Mouse (Mus musculus): ENCODE measurements around the gene S1pr3. TPM values are rescaled to one million over a fixed set of nuclear protein-coding genes. Genes with fewer than 3 reads are reported as not detected.

S1pr3 gene
- polyA plus RNA-seq, 1 experiment: 18.1 TPM

DNA sequence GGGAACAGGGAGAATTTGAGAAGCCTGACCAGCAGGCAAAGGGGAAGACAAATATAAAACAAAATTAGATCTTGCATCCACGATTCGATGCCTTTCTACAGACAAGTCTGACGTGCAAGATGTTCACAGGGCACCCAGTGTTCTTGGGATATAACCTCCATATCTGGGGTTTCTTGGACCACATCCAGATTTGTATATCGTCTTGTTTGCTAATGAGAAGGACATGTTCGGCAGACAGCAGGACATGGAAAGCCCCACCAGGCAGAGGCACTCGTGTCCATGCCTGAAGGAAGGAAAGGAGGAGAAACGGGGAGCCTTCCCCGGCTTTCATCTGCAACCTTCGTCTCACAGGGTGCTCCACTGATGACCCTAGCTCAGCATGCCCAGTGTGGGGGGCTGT, 2.8 kb downstream of the S1pr3 start:
- Histone ChIP-seq H3K4me3 (ENCODE audit: control insufficient read depth, insufficient read depth, low read length) (no peak overlapping the region), H3K36me3 (ENCODE audit: control insufficient read depth, insufficient read depth, low read length) (no peaks in the 10 kb centered on the region), H3K27ac (ENCODE audit: control insufficient read depth, insufficient read depth, low read length) (no peak overlapping the region), H3K4me1 (replicated peaks; ENCODE audit: control insufficient read depth, insufficient read depth, low read length) (peaks cover 7% of the 10 kb centered on the region), H3K27me3 (ENCODE audit: control insufficient read depth, insufficient read depth, low read length) (no peaks in the 10 kb centered on the region; the same call in 1 of the 2 replicates)
- no peak for TF ChIP-seq CTCF (IDR thresholded peaks at IDR 0.05; ENCODE audit: borderline replicate concordance, control insufficient read depth, extremely low read depth, insufficient read depth, low read length, poor library complexity)
- no peak for TF ChIP-seq POLR2A (IDR thresholded peaks at IDR 0.05; ENCODE audit: control insufficient read depth, extremely low read depth, insufficient read depth, low read length, poor library complexity)
- WGBS: 84% methylated on average over 9 of the region's 9 CpGs
- no peak for DNase-seq

DNA sequence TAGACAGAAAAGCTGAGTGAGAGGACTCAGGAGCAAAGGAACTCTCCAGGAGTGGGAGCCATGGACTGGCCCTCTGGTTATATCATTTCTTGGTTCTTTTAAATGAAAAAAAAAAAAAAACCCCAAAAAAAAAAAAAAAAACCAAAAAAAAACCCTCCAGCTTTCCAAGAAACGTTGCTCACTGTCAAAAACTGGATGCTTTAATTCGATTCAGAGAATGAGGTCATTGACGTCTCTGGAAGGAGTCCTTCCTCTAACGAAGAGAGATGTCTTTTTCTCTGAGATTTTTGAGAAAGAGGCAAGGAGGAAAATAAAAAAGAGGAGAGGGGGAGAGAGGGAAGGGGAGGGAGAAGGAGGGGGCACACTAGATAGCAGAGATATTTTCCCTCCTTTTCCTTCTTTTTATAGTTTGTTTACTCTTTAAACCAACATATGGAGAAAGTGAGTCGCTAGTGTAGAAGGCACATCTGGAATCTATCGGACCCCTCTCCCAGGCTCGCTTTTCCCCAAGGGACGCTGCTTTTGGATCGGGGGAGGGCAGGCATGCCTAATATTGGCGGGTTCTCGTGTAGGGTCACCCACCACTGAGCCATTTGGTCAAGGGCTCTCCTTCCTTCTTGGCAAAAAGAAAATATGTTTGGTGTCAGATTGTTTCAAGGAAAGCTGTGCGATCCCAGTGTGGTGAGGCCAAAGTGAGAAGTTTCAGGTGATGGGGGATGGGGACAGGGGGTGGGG, 3.4 kb downstream of the S1pr3 start:
- Histone ChIP-seq H3K27me3 (ENCODE audit: control insufficient read depth, insufficient read depth, low read length) (no peaks in the 10 kb centered on the region; the same call in 1 of the 2 replicates), H3K4me1 (replicated peaks; ENCODE audit: control insufficient read depth, insufficient read depth, low read length) (peaks cover 7% of the 10 kb centered on the region), H3K4me3 (ENCODE audit: control insufficient read depth, insufficient read depth, low read length) (no peak overlapping the region), H3K36me3 (ENCODE audit: control insufficient read depth, insufficient read depth, low read length) (no peaks in the 10 kb centered on the region), H3K27ac (ENCODE audit: control insufficient read depth, insufficient read depth, low read length) (no peak overlapping the region)
- WGBS: 75% methylated on average over 12 of the region's 12 CpGs
- TF ChIP-seq CTCF (IDR thresholded peaks at IDR 0.05; ENCODE audit: borderline replicate concordance, control insufficient read depth, extremely low read depth, insufficient read depth, low read length, poor library complexity) (no peak), POLR2A (IDR thresholded peaks at IDR 0.05; ENCODE audit: control insufficient read depth, extremely low read depth, insufficient read depth, low read length, poor library complexity) (no peak)
- no peak for DNase-seq

DNA sequence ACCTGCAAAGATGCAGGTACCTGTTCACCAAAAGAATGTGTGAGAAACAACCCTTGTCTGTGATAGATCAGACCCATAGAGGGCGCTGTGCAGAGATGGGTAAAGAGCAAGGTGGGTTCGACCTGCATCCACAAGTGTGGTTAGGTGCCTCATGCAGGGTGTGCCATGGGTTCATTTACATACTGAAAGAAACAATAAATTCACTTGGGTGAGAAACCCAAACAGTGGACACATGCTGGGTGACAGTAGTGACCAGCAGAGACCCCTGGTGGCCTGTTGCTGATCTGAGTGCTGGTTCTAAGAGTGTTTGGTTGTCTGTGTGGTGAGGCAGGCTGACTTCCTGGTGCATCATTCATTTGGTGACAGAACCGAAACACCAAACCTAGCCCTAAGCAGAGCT, 5.0 kb downstream of the S1pr3 start:
- TF ChIP-seq POLR2A (IDR thresholded peaks at IDR 0.05; ENCODE audit: control insufficient read depth, extremely low read depth, insufficient read depth, low read length, poor library complexity) (no peak), CTCF (IDR thresholded peaks at IDR 0.05; ENCODE audit: borderline replicate concordance, control insufficient read depth, extremely low read depth, insufficient read depth, low read length, poor library complexity) (peak; percentile 61; the same call in 1 of the 2 replicates)
- Histone ChIP-seq H3K4me3 (ENCODE audit: control insufficient read depth, insufficient read depth, low read length) (no peak overlapping the region), H3K27me3 (ENCODE audit: control insufficient read depth, insufficient read depth, low read length) (no peaks in the 10 kb centered on the region; the same call in 1 of the 2 replicates), H3K4me1 (replicated peaks; ENCODE audit: control insufficient read depth, insufficient read depth, low read length) (peaks cover 5% of the 10 kb centered on the region), H3K27ac (ENCODE audit: control insufficient read depth, insufficient read depth, low read length) (no peak overlapping the region), H3K36me3 (ENCODE audit: control insufficient read depth, insufficient read depth, low read length) (no peaks in the 10 kb centered on the region)
- WGBS: 64% methylated on average over 3 of the region's 3 CpGs
- DNase-seq: no peak

DNA sequence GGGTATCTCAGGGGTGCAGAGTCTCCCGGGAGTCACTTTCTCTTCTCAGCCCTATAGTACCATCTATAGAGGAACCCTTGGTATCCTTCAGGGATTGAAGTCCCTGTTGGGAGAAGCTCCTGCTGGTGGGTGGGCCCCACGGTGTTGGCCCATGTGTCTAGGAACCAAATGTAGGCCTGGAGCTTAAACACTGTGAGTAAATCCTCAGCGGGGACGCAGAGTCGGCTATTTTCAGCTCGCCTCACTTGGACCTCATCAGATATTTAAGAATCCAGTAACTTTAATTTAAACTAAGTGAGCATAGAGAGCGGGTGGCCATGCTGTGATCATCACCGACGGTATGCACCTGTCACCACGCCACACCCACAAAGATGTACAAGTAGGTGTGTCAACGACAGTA, 8.3 kb downstream of the S1pr3 start:
- Histone ChIP-seq H3K4me3 (ENCODE audit: control insufficient read depth, insufficient read depth, low read length) (no peak overlapping the region), H3K27ac (ENCODE audit: control insufficient read depth, insufficient read depth, low read length) (no peak overlapping the region), H3K4me1 (replicated peaks; ENCODE audit: control insufficient read depth, insufficient read depth, low read length) (no peaks in the 10 kb centered on the region), H3K27me3 (ENCODE audit: control insufficient read depth, insufficient read depth, low read length) (no peaks in the 10 kb centered on the region), H3K36me3 (ENCODE audit: control insufficient read depth, insufficient read depth, low read length) (no peaks in the 10 kb centered on the region)
- WGBS: 93% methylated on average over 11 of the region's 11 CpGs
- no peak for DNase-seq
- TF ChIP-seq CTCF (IDR thresholded peaks at IDR 0.05; ENCODE audit: borderline replicate concordance, control insufficient read depth, extremely low read depth, insufficient read depth, low read length, poor library complexity) (no peak), POLR2A (IDR thresholded peaks at IDR 0.05; ENCODE audit: control insufficient read depth, extremely low read depth, insufficient read depth, low read length, poor library complexity) (no peak)

DNA sequence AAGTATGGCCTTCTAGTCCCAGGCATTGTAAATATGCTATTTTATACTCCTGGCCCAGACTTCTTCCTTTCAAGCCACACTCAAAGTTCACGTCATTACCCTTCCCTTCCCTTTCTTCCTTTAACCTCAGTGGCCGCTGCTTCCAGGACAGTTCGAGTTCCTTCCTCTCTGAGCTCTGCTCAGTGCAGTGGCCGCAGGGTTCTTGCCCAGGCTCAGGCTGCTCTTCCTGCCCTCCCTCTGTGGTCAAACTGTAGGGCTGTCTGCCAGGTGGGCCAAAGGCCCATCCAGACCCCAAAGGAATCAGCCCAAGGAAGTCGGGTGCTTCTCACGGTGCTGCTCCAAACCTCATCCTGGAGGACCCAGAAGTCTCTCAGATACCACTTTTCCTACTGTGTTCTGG, 9.4 kb downstream of the S1pr3 start:
- DNase-seq: no peak
- Histone ChIP-seq H3K27me3 (ENCODE audit: control insufficient read depth, insufficient read depth, low read length) (no peaks in the 10 kb centered on the region), H3K4me1 (replicated peaks; ENCODE audit: control insufficient read depth, insufficient read depth, low read length) (no peaks in the 10 kb centered on the region), H3K27ac (ENCODE audit: control insufficient read depth, insufficient read depth, low read length) (no peak overlapping the region), H3K4me3 (ENCODE audit: control insufficient read depth, insufficient read depth, low read length) (no peak overlapping the region), H3K36me3 (ENCODE audit: control insufficient read depth, insufficient read depth, low read length) (no peaks in the 10 kb centered on the region)
- TF ChIP-seq POLR2A (IDR thresholded peaks at IDR 0.05; ENCODE audit: control insufficient read depth, extremely low read depth, insufficient read depth, low read length, poor library complexity) (no peak), CTCF (IDR thresholded peaks at IDR 0.05; ENCODE audit: borderline replicate concordance, control insufficient read depth, extremely low read depth, insufficient read depth, low read length, poor library complexity) (no peak)
- WGBS: 24% methylated on average over 6 of the region's 6 CpGs

DNA sequence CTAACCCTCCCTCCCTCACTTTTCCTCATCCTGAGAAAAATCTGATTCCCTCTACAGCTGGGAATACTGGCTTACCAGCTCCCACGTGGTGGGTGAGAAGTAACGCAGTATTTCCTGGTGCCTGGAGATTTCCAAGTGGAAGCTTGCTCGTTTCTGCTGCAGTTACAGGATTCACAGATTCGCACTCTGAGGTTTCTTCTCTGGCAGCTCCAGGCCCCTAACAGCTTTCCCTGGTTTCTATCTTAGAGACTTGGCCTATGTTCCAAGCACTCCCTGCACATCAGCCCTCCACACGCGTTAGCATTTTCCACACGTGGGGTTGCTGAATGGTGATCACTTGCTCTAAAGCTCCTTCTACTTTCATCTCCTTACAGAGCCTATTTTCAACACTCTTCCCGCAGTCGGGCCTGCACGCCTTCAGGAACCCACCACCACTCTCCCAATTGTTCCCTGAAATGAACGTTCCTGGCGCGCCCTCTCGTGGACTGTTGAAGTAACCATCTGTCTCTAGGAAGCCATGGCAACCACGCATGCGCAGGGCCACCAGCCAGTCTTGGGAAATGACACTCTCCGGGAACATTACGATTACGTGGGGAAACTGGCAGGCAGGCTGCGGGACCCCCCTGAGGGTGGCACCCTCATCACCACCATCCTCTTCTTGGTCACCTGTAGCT, 10.0 kb downstream of the S1pr3 start:
- WGBS: 19% methylated on average over 20 of the region's 20 CpGs
- H3K36me3 ChIP-seq (ENCODE audit: control insufficient read depth, insufficient read depth, low read length): no peaks in the 10 kb centered on the region
- H3K4me1 ChIP-seq (replicated peaks; ENCODE audit: control insufficient read depth, insufficient read depth, low read length): no peaks in the 10 kb centered on the region
- H3K27me3 ChIP-seq (ENCODE audit: control insufficient read depth, insufficient read depth, low read length): no peaks in the 10 kb centered on the region
- TF ChIP-seq CTCF (IDR thresholded peaks at IDR 0.05; ENCODE audit: borderline replicate concordance, control insufficient read depth, extremely low read depth, insufficient read depth, low read length, poor library complexity) (peak; percentile 88), POLR2A (IDR thresholded peaks at IDR 0.05; ENCODE audit: control insufficient read depth, extremely low read depth, insufficient read depth, low read length, poor library complexity) (no peak)
- H3K27ac ChIP-seq (ENCODE audit: control insufficient read depth, insufficient read depth, low read length): no peak overlapping the region
- DNase-seq: peak; percentile 86
- H3K4me3 ChIP-seq (ENCODE audit: control insufficient read depth, insufficient read depth, low read length): no peak overlapping the region
